Comparison of ENCODE assay signal across 27 mouse cellular contexts in genomic region chr5:3407926-3408325, GRCm38 (mm10).
"Had no signal": no experiment of that assay in that cellular context is flagged by ENCODE, and none has a peak within 500 bp of the region (broad histone marks: within the 10 kb centered on the region; RNA-seq: fewer than 3 reads in every experiment).

No protein-coding gene starts in this region.

- DNase-seq: gastrocnemius, adult 2 months; gastrocnemius, postnatal 14 days; gastrocnemius, postnatal 36 days; heart, adult 18-20 months; heart, postnatal 14 days; heart, postnatal 36 days; kidney, adult 11 months; kidney, adult 2 months; kidney, adult 9 months; kidney, postnatal 14 days; kidney, postnatal 36 days; layer of hippocampus, adult 9-11 months; layer of hippocampus, postnatal 36 days; left cerebral cortex, postnatal 4 days; liver, embryonic 13.5 days had no signal

- H3K4me2 ChIP-seq: heart, embryonic 13.5 days; heart, embryonic 15.5 days; hindbrain, embryonic 13.5 days; hindbrain, embryonic 15.5 days; kidney, embryonic 15.5 days; limb, embryonic 13.5 days; limb, embryonic 15.5 days; liver, embryonic 13.5 days; liver, embryonic 15.5 days had no signal

- ATAC-seq: hindbrain, postnatal 0 days; intestine, embryonic 16.5 days had no signal

- H3K9ac ChIP-seq: heart, embryonic 13.5 days; heart, embryonic 15.5 days; hindbrain, embryonic 13.5 days; hindbrain, embryonic 15.5 days; kidney, embryonic 15.5 days; limb, embryonic 13.5 days; limb, embryonic 15.5 days; liver, embryonic 13.5 days; liver, embryonic 15.5 days had no signal

- H3K9me3 ChIP-seq: heart, embryonic 10.5 days; heart, embryonic 15.5 days; hindbrain, embryonic 13.5 days; hindbrain, embryonic 15.5 days; kidney, embryonic 15.5 days; limb, embryonic 13.5 days; limb, embryonic 15.5 days; liver, embryonic 13.5 days; liver, embryonic 15.5 days had no signal

- H3K27me3 ChIP-seq: heart, embryonic 13.5 days; heart, embryonic 15.5 days; hindbrain, embryonic 13.5 days; hindbrain, embryonic 15.5 days; kidney, embryonic 15.5 days; limb, embryonic 13.5 days; limb, embryonic 15.5 days; liver, embryonic 13.5 days; liver, embryonic 15.5 days had no signal

- H3K4me1 ChIP-seq: kidney, embryonic 15.5 days; liver, embryonic 15.5 days had no signal

- H3K27ac ChIP-seq: gastrocnemius, adult 2 months; heart, embryonic 10.5 days; heart, embryonic 13.5 days; heart, embryonic 15.5 days; hindbrain, embryonic 13.5 days; hindbrain, embryonic 15.5 days; hindbrain, postnatal 0 days; kidney, embryonic 15.5 days; kidney, postnatal 0 days; limb, embryonic 13.5 days; limb, embryonic 15.5 days; liver, embryonic 13.5 days; liver, embryonic 15.5 days had no signal

- H3K36me3 ChIP-seq: heart, embryonic 10.5 days; heart, embryonic 13.5 days; heart, embryonic 15.5 days; hindbrain, embryonic 13.5 days; hindbrain, embryonic 15.5 days; kidney, embryonic 15.5 days; limb, embryonic 13.5 days; limb, embryonic 15.5 days; liver, embryonic 15.5 days had no signal

- H3K4me3 ChIP-seq: gastrocnemius, adult 2 months; heart, embryonic 10.5 days; heart, embryonic 13.5 days; heart, embryonic 15.5 days; hindbrain, embryonic 13.5 days; hindbrain, embryonic 15.5 days; kidney, embryonic 15.5 days; limb, embryonic 13.5 days; limb, embryonic 15.5 days; liver, embryonic 13.5 days; liver, embryonic 15.5 days had no signal
